Comparison of ENCODE assay signal across 11 mouse cellular contexts in the genomic region with DNA sequence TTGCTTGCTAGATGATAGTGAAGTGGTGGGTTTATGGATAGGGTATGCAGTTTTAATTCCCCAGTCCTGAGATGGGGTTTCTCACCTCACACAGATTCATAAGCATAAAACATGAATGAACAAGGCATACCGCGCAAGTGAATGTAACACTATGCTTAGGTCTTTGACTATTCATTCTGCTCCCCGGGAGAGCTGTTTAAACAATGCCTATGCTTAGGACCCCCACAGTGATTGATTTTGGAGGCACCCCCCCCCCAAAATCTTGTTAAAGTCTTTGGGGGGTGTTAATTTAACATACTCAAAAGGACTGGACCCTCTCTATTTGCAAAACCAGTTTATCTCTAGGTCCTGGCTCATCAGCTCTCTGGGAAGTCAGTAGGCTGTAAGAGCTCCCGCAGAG. TPM values are rescaled to one million over a fixed set of nuclear protein-coding genes. Genes with fewer than 3 reads are reported as not detected.
DNase-seq lines count a peak whose midpoint lies in the region; ATAC-seq and TF ChIP-seq lines count a peak whose summit lies in the region.
"Had no signal": no experiment of that assay in that cellular context is flagged by ENCODE, and none has a peak within 500 bp of the region (broad histone marks: within the 10 kb centered on the region; RNA-seq: fewer than 3 reads in every experiment).

No protein-coding gene starts in this region.

- no peak for DNase-seq in left cerebral cortex, adult 2 months (ENCODE audit: extremely low spot score in 1 of 2, low spot score in 2 of 2)
- DNase-seq in left cerebral cortex, adult 18-20 months (ENCODE audit: low spot score in 2 of 2) = no peak
- no peak for DNase-seq in left cerebral cortex, postnatal 36 days (ENCODE audit: low spot score in 2 of 2)
- DNase-seq: cerebellum, adult 18-20 months; kidney, postnatal 14 days; thymus, adult 18-20 months had no signal

- no peak for TF ChIP-seq CTCF in left cerebral cortex, adult 2 months (IDR thresholded peaks at IDR 0.05)

- intact Hi-C loops in left cerebral cortex, adult 2 months (cut with DNase I) = loop anchor here (2.0 kb wide), 1 partner anchor 45 kb away; no protein-coding TSS in a partner anchor
- intact Hi-C loops in left cerebral cortex, postnatal 36 days (cut with DNase I) = loop anchor here (2.0 kb wide), 2 partner anchors 187 to 205 kb away; no protein-coding TSS in a partner anchor

- peak overlapping the region; percentile 74 for H3K4me3 ChIP-seq in left cerebral cortex, adult 2 months
- peak overlapping the region; percentile 60 for H3K4me3 ChIP-seq in forebrain, embryonic 15.5 days
- peak overlapping the region; percentile 59 for H3K4me3 ChIP-seq in liver, embryonic 12.5 days
- H3K4me3 ChIP-seq in stomach, embryonic 15.5 days (replicated peaks) = peak overlapping the region; percentile 27

- 43% methylated on average over 4 of the region's 4 CpGs for WGBS in forebrain, embryonic 15.5 days
- 47% methylated on average over 4 of the region's 4 CpGs for WGBS in liver, embryonic 12.5 days (ENCODE audit: insufficient replicate concordance)
- WGBS in stomach, embryonic 15.5 days = 44% methylated on average over 4 of the region's 4 CpGs

- H3K9me3 ChIP-seq in forebrain, embryonic 15.5 days = peaks cover 19% of the 10 kb centered on the region
- peaks cover 39% of the 10 kb centered on the region for H3K9me3 ChIP-seq in liver, embryonic 12.5 days (replicated peaks)
- H3K9me3 ChIP-seq in stomach, embryonic 15.5 days = no peaks in the 10 kb centered on the region

- no peaks in the 10 kb centered on the region for H3K36me3 ChIP-seq in forebrain, embryonic 15.5 days
- no peaks in the 10 kb centered on the region for H3K36me3 ChIP-seq in liver, embryonic 12.5 days
- no peaks in the 10 kb centered on the region; the same call in 1 of the 2 replicates for H3K36me3 ChIP-seq in stomach, embryonic 15.5 days

- H3K4me2 ChIP-seq in forebrain, embryonic 15.5 days (replicated peaks) = peak overlapping the region; percentile 40
- H3K4me2 ChIP-seq in liver, embryonic 12.5 days = peak overlapping the region; percentile 31
- H3K4me2 ChIP-seq in stomach, embryonic 15.5 days = peak overlapping the region; percentile 47

- H3K27me3 ChIP-seq in forebrain, embryonic 15.5 days = no peaks in the 10 kb centered on the region
- peaks cover 12% of the 10 kb centered on the region for H3K27me3 ChIP-seq in liver, embryonic 12.5 days (replicated peaks)
- H3K27me3 ChIP-seq in stomach, embryonic 15.5 days (replicated peaks) = no peaks in the 10 kb centered on the region
- H3K27me3 ChIP-seq: Patski had no signal

- H3K27ac ChIP-seq in left cerebral cortex, adult 2 months = no peak overlapping the region
- H3K27ac ChIP-seq in forebrain, embryonic 15.5 days (replicated peaks) = peak overlapping the region; percentile 8; the same call in 1 of the 2 replicates
- H3K27ac ChIP-seq in liver, embryonic 12.5 days = peak overlapping the region; percentile 30; the same call in 1 of the 2 replicates
- peak overlapping the region; percentile 35; the same call in 1 of the 2 replicates for H3K27ac ChIP-seq in stomach, embryonic 15.5 days

- H3K4me1 ChIP-seq in forebrain, embryonic 15.5 days = no peaks in the 10 kb centered on the region; the same call in 1 of the 2 replicates
- peaks cover 3% of the 10 kb centered on the region; the same call in 1 of the 2 replicates for H3K4me1 ChIP-seq in liver, embryonic 12.5 days
- no peaks in the 10 kb centered on the region for H3K4me1 ChIP-seq in stomach, embryonic 15.5 days

- H3K9ac ChIP-seq in forebrain, embryonic 15.5 days (replicated peaks) = peak overlapping the region; percentile 50
- H3K9ac ChIP-seq in liver, embryonic 12.5 days = peak overlapping the region; percentile 55; the same call in 1 of the 2 replicates
- no peak overlapping the region for H3K9ac ChIP-seq in stomach, embryonic 15.5 days

- no peak for ATAC-seq in forebrain, embryonic 15.5 days (replicated peaks)
- ATAC-seq in liver, embryonic 12.5 days = no peak
- ATAC-seq in stomach, embryonic 15.5 days (ENCODE audit: insufficient read depth, low FRiP score, low read depth) = no peak
- ATAC-seq in inflammation-experienced regulatory T-cells, adult 6 months = no peak
- ATAC-seq: Patski had no signal

RNA-seq across cellular contexts. Expression of gene Usp29, which starts 1.6 kb away (rescaled TPM):
- total RNA-seq in left cerebral cortex, adult 2 months (2021) = 10 to 100 TPM; 38.7 to 47.2 TPM
- 10 to 100 TPM; 42.2 to 44.7 TPM for total RNA-seq in left cerebral cortex, adult 18-20 months (2021)
- polyA plus RNA-seq in forebrain, embryonic 15.5 days (2015; fragmentation: Nextera tagmentation; extraction: Ambion mirVana) = 22.4 and 26.1 TPM in 2 replicates
- polyA plus RNA-seq in liver, embryonic 12.5 days (2016; fragmentation: Nextera tagmentation; extraction: Ambion mirVana) = 2.7 and 3.7 TPM in 2 replicates
- polyA plus RNA-seq in stomach, embryonic 15.5 days (2015; fragmentation: Nextera tagmentation; extraction: Ambion mirVana) = 5.7 and 6.2 TPM in 2 replicates
- 10 to 100 TPM; 32.8 to 44.1 TPM for total RNA-seq in left cerebral cortex, postnatal 36 days (2021)
- polyA plus RNA-seq in inflammation-experienced regulatory T-cells, adult 6 months (2017; shearing (Covaris generic)) = under 1 TPM in 1 of 3 experiments, not detected in 2; 0.15 TPM

RNA-seq across cellular contexts. Expression of gene Peg3, which starts 1.7 kb away (rescaled TPM):
- total RNA-seq in left cerebral cortex, adult 2 months (2021) = 100 to 1,000 TPM; 217 to 241 TPM
- 100 to 1,000 TPM; 217 to 231 TPM for total RNA-seq in left cerebral cortex, adult 18-20 months (2021)
- 51.1 and 58.7 TPM in 2 replicates for polyA plus RNA-seq in forebrain, embryonic 15.5 days (2015; fragmentation: Nextera tagmentation; extraction: Ambion mirVana)
- polyA plus RNA-seq in liver, embryonic 12.5 days (2016; fragmentation: Nextera tagmentation; extraction: Ambion mirVana) = 75.1 and 81.6 TPM in 2 replicates
- 134 and 157 TPM in 2 replicates for polyA plus RNA-seq in stomach, embryonic 15.5 days (2015; fragmentation: Nextera tagmentation; extraction: Ambion mirVana)
- 100 to 1,000 TPM; 176 to 235 TPM for total RNA-seq in left cerebral cortex, postnatal 36 days (2021)
- not detected for polyA plus RNA-seq in inflammation-experienced regulatory T-cells, adult 6 months (2017; shearing (Covaris generic))

RNA-seq across cellular contexts. Expression of gene Zim1, which starts 35.7 kb away (rescaled TPM):
- total RNA-seq in left cerebral cortex, adult 2 months (2021) = 1 to 10 TPM; 4.5 to 7.8 TPM
- total RNA-seq in left cerebral cortex, adult 18-20 months (2021) = 1 to 10 TPM; 3.8 to 6.6 TPM
- 3.2 and 3.7 TPM in 2 replicates for polyA plus RNA-seq in forebrain, embryonic 15.5 days (2015; fragmentation: Nextera tagmentation; extraction: Ambion mirVana)
- 2.1 and 2.8 TPM in 2 replicates for polyA plus RNA-seq in liver, embryonic 12.5 days (2016; fragmentation: Nextera tagmentation; extraction: Ambion mirVana)
- polyA plus RNA-seq in stomach, embryonic 15.5 days (2015; fragmentation: Nextera tagmentation; extraction: Ambion mirVana) = 5.3 and 6.3 TPM in 2 replicates
- total RNA-seq in left cerebral cortex, postnatal 36 days (2021) = 1 to 10 TPM; 2.6 to 6.4 TPM
- polyA plus RNA-seq in inflammation-experienced regulatory T-cells, adult 6 months (2017; shearing (Covaris generic)) = not detected

Comparison
In these comparisons a context has a peak if more than half of its experiments do, and no peak if none do; other contexts are left out.
1. RNA of gene Peg3, which starts 1.7 kb away (polyA plus RNA-seq): 134 to 157 TPM in stomach, embryonic 15.5 days, 75.1 to 81.6 TPM in liver, embryonic 12.5 days and 51.1 to 58.7 TPM in forebrain, embryonic 15.5 days; not detected in inflammation-experienced regulatory T-cells, adult 6 months; every median in the first group is over 10 times any median in the second.
2. Peak in every context shown above with its lines, with median percentiles within 50 percentile points of each other: H3K4me3 ChIP-seq and H3K4me2 ChIP-seq.